Mouse (Mus musculus): ENCODE measurements around the gene Cyp2u1. TPM values are rescaled to one million over a fixed set of nuclear protein-coding genes. Genes with fewer than 3 reads are reported as not detected.

Gene Cyp2u1
- total RNA-seq, 2 experiments from 2014 or later = 14.8 to 16.5 TPM

GRCm38 (mm10) chr3:131258921-131259320, 44.1 kb downstream of the Cyp2u1 start:
- DNase-seq (ENCODE audit: low spot score) = no peak

- DNase-seq (ENCODE audit: low spot score) = no peak
Measured at GRCm38 (mm10) chr3:131255399-131255981, 47.5 kb downstream of the Cyp2u1 start.

- DNase-seq (ENCODE audit: low spot score) = no peak
Measured at GRCm38 (mm10) chr3:131254991-131255390, 48.0 kb downstream of the Cyp2u1 start.

DNA sequence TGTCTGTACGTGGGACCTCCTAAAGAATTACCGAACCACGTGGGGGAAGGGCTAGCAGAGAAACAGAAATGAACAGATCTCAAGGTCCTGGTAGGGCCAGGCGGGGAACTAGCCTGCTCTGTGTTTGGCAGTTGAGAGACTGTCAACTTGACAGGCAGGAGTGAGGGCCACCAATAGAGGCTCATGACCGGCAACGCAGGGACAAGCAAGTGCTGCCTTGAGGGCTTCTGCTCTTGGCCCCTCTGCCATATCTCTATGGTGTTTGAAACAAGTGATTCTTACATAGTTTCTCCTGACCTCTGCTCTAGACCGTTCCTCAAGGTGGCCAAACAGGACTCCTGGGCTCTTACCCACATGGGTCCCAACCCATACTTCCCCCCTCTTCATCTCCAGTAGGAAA, 51.4 kb downstream of the Cyp2u1 start:
- DNase-seq (ENCODE audit: low spot score) = no peak

DNA sequence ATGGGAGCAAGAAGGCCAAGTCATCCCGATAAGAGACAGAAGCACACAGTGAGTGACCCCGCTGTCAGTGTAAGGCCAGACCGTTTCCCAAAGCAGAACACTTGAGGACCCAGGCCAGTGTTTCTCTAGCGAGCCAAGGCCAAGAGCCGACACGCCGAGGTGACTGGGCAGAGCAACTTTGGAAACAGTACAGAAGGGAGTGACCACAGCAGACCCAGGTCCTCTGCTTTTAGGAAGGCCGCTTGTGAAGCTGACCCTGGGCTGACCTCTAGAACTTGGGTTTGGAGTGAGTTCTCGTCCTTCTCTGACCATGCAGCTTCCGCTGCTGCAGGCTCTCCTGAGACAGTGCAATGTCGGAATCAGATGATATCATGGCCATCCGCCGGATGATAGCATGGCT, 52.0 kb downstream of the Cyp2u1 start:
- DNase-seq (ENCODE audit: low spot score) = no peak

DNA sequence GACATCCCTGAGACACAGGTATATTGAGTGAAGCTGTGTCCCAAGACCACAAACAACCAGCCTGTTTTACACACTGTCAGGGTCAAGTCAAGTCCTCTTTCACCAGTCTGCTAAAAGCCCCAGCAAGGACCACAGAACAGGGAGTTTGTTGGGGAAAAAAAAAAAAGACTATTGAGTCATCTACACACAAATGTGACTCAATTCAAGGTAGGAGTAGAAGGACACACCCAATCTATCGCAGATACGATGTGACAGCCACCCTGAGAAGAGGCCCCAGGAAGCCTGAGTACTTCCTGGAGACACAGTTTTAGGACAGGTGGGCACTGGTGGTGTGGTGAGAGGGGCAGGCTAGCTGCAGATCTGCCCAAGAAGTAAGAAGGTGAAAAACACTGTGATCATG, 52.7 kb downstream of the Cyp2u1 start:
- no peak for DNase-seq (ENCODE audit: low spot score)

GRCm38 (mm10) chr3:131248444-131248843, 54.6 kb downstream of the Cyp2u1 start:
- no peak for DNase-seq (ENCODE audit: low spot score)

DNA sequence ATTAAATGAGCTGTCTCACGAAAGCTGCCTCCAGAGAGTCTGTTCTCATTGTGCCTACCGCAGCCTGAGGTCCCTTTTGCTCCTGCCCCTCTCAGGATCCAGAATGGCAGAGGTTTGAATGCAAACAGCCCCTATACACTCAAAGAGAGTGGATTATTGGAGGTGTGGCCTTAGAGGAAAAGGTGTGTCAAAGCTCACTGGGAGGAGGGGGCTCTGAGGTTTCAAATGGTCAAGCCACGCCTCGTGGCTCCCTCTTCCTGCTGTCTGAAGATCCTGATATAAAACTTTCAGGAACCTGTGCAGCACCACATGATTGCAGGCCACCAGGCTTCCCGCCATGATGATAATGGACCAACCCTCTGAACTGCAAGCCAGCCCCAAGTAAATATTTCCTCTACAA, 55.2 kb downstream of the Cyp2u1 start:
- DNase-seq (ENCODE audit: low spot score) = no peak

DNA sequence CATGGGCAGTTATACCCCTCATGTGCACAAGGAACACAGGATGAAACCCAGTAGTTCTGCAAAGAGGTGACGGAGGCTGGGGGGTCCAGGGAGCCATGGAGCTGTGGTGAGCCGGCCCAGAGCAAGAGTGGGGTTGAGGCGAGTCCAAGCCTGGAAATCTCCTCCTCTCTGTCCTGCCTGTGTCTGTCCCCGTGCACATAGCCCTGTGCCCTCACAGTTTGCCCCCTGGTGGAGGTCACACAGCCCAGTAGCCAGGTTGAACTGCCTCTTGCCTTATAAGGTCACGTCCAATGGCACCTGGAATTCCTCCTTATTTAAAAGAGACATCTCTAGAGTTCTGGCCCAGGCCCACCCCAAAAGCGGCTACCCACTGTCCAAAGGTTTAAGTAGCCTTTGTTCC, 55.6 kb downstream of the Cyp2u1 start:
- no peak for DNase-seq (ENCODE audit: low spot score)

DNA sequence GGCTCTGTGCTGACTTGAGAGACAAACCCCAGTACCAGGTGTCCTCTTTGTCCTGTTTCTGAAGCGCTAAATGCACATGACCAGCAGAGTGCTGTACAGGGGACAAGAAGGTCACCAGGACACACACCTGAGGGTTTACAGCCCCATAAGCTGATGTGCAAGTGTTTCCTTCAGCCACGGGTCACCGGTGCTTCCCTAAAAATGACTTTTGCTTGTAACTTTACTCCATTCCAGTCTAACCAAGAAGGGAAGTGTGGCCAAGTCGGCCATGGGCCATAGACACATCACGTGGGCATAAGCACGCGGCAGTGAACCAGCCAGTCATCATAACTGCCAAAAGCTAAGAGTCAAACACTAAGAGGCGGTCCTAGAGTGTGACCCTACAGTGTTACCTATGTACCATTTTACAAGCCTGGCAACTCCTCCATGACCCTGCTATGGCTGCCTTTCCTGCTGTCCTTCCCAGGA, 56.4 kb downstream of the Cyp2u1 start:
- peak; percentile 21 for DNase-seq (ENCODE audit: low spot score)

GRCm38 (mm10) chr3:131245766-131246578, 57.1 kb downstream of the Cyp2u1 start:
- peak; percentile 72 for DNase-seq (ENCODE audit: low spot score)

Other genes starting within 250 kb of the Cyp2u1 start
- under 1 TPM in 1 of 2 experiments, not detected in 1; 0.07 TPM for gene Lef1, start 192.8 kb downstream of the Cyp2u1 start, total RNA-seq (2021)
- 100 to 1,000 TPM; 157 to 189 TPM for gene Hadh, start 31.1 kb downstream of the Cyp2u1 start, total RNA-seq (2021)
- gene Sgms2, start 188.2 kb upstream of the Cyp2u1 start, total RNA-seq (2021) = 1 to 10 TPM; 1.9 TPM

Data from gastrocnemius, adult 18-20 months (tissue).